Mouse (Mus musculus) fibroblast of lung, adult 2 months (primary cell): Measurements from ENCODE around the gene Crk.
"Not testable (repeated sequence)": the region's sequence is repeated elsewhere in the genome, so short reads cannot be mapped to it uniquely, and the experiment has no call there.

ENCODE experiments used
- DNase-seq: peaks from one replicate; pipeline ENCODE4 v3.0.0-alpha.2; 2011; ENCODE audit warnings: low read depth

Gene Crk

GRCm38 (mm10) chr11:75684956-75685355 lies 5.9 kb downstream of the Crk start:
- no peak for DNase-seq

GRCm38 (mm10) chr11:75687343-75687993 lies 8.4 kb downstream of the Crk start:
- peak; percentile 12 for DNase-seq

- DNase-seq, result no peak
Measured at GRCm38 (mm10) chr11:75688132-75688531, 9.1 kb downstream of the Crk start.

- DNase-seq, result no peak
Measured at GRCm38 (mm10) chr11:75689977-75690376, 10.9 kb downstream of the Crk start.

- no peak for DNase-seq
Measured at GRCm38 (mm10) chr11:75691047-75691446, 12.0 kb downstream of the Crk start.

- no peak for DNase-seq
Measured at GRCm38 (mm10) chr11:75693570-75693969, 14.5 kb downstream of the Crk start.

GRCm38 (mm10) chr11:75697464-75697863 lies 18.4 kb downstream of the Crk start:
- DNase-seq, result not testable (repeated sequence)

- no peak for DNase-seq
Measured at GRCm38 (mm10) chr11:75700557-75700956, 21.5 kb downstream of the Crk start.

- no peak for DNase-seq
Measured at GRCm38 (mm10) chr11:75702761-75703160, 23.7 kb downstream of the Crk start.

- DNase-seq, result no peak
Measured at GRCm38 (mm10) chr11:75703748-75704147, 24.7 kb downstream of the Crk start.

- no peak for DNase-seq
Measured at GRCm38 (mm10) chr11:75713949-75714348, 34.9 kb downstream of the Crk start.

GRCm38 (mm10) chr11:75715556-75715955 lies 36.5 kb downstream of the Crk start:
- DNase-seq, result no peak

- DNase-seq, result no peak
Measured at GRCm38 (mm10) chr11:75716661-75717325, 37.7 kb downstream of the Crk start.

- DNase-seq, result no peak
Measured at GRCm38 (mm10) chr11:75722339-75722738, 43.3 kb downstream of the Crk start.

- DNase-seq, result no peak
Measured at GRCm38 (mm10) chr11:75727168-75727567, 48.1 kb downstream of the Crk start.

- not testable (repeated sequence) for DNase-seq
Measured at GRCm38 (mm10) chr11:75727659-75728058, 48.6 kb downstream of the Crk start.

- DNase-seq, result peak; percentile 62
Measured at GRCm38 (mm10) chr11:75732434-75733226, 53.6 kb downstream of the Crk start, which contains the start of gene Ywhae. Ywhae (plus strand) TSS chr11:75732869.

- no peak for DNase-seq
Measured at GRCm38 (mm10) chr11:75733227-75733940, 54.3 kb downstream of the Crk start.

GRCm38 (mm10) chr11:75735462-75736252 lies 56.6 kb downstream of the Crk start:
- no peak for DNase-seq

- DNase-seq, result no peak
Measured at GRCm38 (mm10) chr11:75736978-75737377, 57.9 kb downstream of the Crk start.

GRCm38 (mm10) chr11:75737806-75738476 lies 58.9 kb downstream of the Crk start:
- DNase-seq, result no peak
